Mouse (Mus musculus) hindbrain, embryonic 13.5 days (tissue): ENCODE results near the gene Ppfia4. TPM values are rescaled to one million over a fixed set of nuclear protein-coding genes. Genes with fewer than 3 reads are reported as not detected.

Source experiments
- ATAC-seq: fragments of 200-750 bp; cut with Nextera tagmentation; 2 replicates; pipeline ENCODE4 v1.8.0; 2017; ENCODE audit warnings: moderate TSS enrichment; ENCODE audit not compliant: low FRiP score
- H3K27ac ChIP-seq: fragments of 300-500 bp; sonication (generic); 2 replicates; pipeline ENCODE4 v1.5.1; 2015; ENCODE audit warnings: inconsistent platforms, mild to moderate bottlenecking, moderate library complexity
- H3K27me3 ChIP-seq: fragments of 300-500 bp; sonication (generic); 2 replicates; pipeline ENCODE4 v1.6.1; 2015; ENCODE audit warnings: mild to moderate bottlenecking, inconsistent platforms
- H3K36me3 ChIP-seq: fragments of 300-500 bp; sonication (generic); 2 replicates; pipeline ENCODE4 v1.6.1; 2015; ENCODE audit warnings: mild to moderate bottlenecking, inconsistent platforms
- H3K4me1 ChIP-seq: fragments of 300-500 bp; sonication (generic); replicated peaks from 2 replicates; pipeline ENCODE4 v1.6.1; 2015; ENCODE audit warnings: inconsistent platforms
- H3K4me2 ChIP-seq: fragments of 300-500 bp; sonication (generic); 2 replicates; pipeline ENCODE4 v1.6.1; 2015; ENCODE audit warnings: inconsistent platforms, mild to moderate bottlenecking, moderate library complexity
- H3K4me3 ChIP-seq: fragments of 300-500 bp; sonication (generic); 2 replicates; pipeline ENCODE4 v1.5.1; 2015; ENCODE audit warnings: mild to moderate bottlenecking, inconsistent platforms
- H3K9ac ChIP-seq: fragments of 300-500 bp; sonication (generic); 2 replicates; pipeline ENCODE4 v1.6.1; 2015; ENCODE audit warnings: mild to moderate bottlenecking, inconsistent platforms
- H3K9me3 ChIP-seq: fragments of 300-500 bp; sonication (generic); 2 replicates; pipeline ENCODE4 v1.6.1; 2016; ENCODE audit warnings: inconsistent platforms
- WGBS: fragments of 180-500 bp; shearing (Covaris S2); methylation state at CpG from one replicate; pipeline ENCODE4 v1.1.7; 2015; 5-methylcytosine and 5-hydroxymethylcytosine counted together
- polyA plus RNA-seq: library from polyadenylated mRNA; unstranded; fragments of >200 nt; fragmentation: Nextera tagmentation; extraction: Ambion mirVana; gene quantifications from 2 replicates; pipeline ENCODE4 v1.2.1, GENCODE M21; 2015

Gene Ppfia4
- polyA plus RNA-seq, 1 experiment from 2014 or later = 10.9 TPM

DNA sequence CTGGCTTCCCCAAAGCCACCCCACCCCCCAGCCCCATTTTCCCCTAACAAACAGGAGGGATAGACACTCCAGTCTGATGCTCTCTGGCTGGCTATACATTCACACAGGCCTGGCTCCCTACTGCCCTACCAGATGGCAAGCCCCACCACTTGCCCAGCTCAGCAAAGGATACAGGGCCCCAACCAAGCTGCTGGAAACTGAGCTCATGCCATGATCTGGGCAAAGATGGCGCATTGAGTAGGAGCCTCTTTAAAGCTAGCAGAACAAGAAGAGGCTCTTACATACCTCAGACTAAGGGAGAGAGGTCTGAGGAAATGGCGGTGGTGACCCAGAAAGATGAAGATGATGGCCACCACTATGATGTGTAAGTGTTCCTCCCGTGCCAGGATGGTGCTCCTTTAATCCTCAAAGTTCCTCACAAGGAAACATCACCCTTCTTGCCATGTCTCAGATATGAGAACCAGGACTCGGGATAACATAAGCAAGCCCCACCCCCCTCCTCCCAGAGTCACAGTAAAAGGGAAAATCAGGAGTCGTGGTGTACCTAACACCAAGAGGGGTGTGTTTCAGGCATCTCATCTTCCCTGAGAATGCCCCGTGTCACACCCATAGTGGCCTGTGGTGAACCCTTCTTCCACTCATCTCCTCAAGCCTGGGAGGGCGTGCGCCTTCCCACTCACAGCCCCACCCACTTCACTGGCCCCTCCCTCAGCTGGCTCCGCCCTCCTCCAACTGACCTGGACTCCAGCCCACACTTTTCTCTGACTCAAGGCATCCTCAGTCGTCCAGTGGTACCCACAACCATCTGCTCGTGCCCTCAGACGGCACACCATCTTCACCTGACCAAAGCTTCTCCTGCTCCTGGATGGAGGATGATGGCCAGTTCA is 3.4 kb upstream of the Ppfia4 start:
- no peak overlapping the region for H3K27ac ChIP-seq
- 90% methylated on average over 12 of the region's 12 CpGs for WGBS
- ATAC-seq = no peak
- H3K27me3 ChIP-seq = no peaks in the 10 kb centered on the region
- H3K4me3 ChIP-seq = no peak overlapping the region
- H3K4me2 ChIP-seq = no peak overlapping the region
- H3K36me3 ChIP-seq = no peaks in the 10 kb centered on the region
- H3K4me1 ChIP-seq = peaks cover 19% of the 10 kb centered on the region
- H3K9ac ChIP-seq = no peak overlapping the region
- no peaks in the 10 kb centered on the region for H3K9me3 ChIP-seq

DNA sequence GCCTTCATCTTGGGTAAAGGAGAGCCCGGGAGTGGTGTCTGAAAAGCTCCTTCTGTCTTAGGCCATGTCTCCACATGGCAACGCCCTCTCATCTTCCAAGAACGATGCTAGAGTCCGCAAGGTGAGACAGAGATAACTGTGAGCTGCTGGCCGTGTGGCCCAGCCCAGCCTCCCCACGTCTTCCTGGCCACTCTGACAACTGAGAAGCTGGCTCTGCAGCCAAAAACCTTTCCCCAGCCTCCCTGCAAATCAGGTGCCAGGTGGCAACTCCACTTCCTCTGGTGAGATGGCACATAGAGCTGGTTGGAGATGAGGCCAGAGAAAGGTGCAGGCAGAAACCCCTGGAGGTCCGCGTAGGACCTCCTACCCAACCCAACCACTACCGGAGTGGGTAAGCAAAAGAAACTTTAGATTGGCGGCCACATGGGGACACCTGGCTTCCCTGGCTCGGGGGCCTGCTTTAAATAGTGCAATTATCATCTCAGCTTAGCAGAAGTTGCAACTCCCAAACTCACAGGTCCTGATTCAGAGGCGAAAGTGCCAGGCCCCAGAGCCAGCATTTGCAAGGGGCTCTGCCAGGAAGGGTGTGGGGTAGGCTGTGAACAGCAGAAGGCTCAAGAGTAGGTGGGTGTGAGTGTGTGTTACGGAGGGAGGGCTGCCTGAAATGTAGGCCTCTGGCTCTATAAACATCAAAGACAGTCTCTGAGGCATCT is 2.6 kb upstream of the Ppfia4 start:
- H3K27ac ChIP-seq = no peak overlapping the region
- ATAC-seq = no peak
- no peaks in the 10 kb centered on the region for H3K9me3 ChIP-seq
- no peak overlapping the region for H3K9ac ChIP-seq
- peaks cover 19% of the 10 kb centered on the region for H3K4me1 ChIP-seq
- no peaks in the 10 kb centered on the region for H3K36me3 ChIP-seq
- H3K4me2 ChIP-seq = no peak overlapping the region
- 80% methylated on average over 13 of the region's 13 CpGs for WGBS
- no peaks in the 10 kb centered on the region for H3K27me3 ChIP-seq
- H3K4me3 ChIP-seq = no peak overlapping the region

DNA sequence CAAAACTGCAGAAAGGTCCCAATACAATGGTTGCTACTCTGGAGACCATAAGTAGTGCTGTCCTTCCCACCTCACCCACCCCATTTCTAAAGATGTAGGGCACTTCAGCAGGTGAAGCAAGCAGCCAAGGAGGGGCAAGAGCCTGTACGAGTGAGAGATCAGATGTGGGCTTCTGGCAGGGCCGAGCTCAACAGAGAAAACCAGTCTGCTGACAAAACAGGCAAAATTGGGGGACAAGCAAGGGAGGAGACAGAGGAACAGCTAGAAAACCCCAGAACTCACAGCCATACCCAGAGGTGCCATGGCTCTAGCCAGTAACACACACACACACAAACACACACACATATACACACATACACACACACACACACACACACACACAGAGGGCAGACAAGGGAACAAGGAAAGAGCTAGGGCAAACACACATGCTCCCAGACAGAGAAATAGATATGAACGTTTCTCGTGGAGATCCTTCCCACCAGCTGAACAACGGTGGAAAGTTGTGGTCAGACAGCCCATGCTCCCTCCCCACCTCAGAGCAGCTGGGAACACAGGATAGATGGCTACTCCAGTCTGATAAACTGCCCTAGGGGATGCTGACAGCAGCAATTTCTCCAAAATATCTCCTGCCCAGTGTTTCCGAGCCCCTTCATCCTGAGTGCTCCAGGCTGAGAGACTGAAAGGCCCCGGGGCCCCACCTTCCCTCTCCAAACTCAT is 1.5 kb upstream of the Ppfia4 start:
- H3K9ac ChIP-seq = no peak overlapping the region
- no peaks in the 10 kb centered on the region for H3K27me3 ChIP-seq
- no peak overlapping the region for H3K4me3 ChIP-seq
- peaks cover 19% of the 10 kb centered on the region for H3K4me1 ChIP-seq
- H3K27ac ChIP-seq = no peak overlapping the region
- H3K36me3 ChIP-seq = no peaks in the 10 kb centered on the region
- ATAC-seq = no peak
- H3K9me3 ChIP-seq = no peaks in the 10 kb centered on the region
- WGBS = 80% methylated on average over 7 of the region's 7 CpGs
- H3K4me2 ChIP-seq = no peak overlapping the region

DNA sequence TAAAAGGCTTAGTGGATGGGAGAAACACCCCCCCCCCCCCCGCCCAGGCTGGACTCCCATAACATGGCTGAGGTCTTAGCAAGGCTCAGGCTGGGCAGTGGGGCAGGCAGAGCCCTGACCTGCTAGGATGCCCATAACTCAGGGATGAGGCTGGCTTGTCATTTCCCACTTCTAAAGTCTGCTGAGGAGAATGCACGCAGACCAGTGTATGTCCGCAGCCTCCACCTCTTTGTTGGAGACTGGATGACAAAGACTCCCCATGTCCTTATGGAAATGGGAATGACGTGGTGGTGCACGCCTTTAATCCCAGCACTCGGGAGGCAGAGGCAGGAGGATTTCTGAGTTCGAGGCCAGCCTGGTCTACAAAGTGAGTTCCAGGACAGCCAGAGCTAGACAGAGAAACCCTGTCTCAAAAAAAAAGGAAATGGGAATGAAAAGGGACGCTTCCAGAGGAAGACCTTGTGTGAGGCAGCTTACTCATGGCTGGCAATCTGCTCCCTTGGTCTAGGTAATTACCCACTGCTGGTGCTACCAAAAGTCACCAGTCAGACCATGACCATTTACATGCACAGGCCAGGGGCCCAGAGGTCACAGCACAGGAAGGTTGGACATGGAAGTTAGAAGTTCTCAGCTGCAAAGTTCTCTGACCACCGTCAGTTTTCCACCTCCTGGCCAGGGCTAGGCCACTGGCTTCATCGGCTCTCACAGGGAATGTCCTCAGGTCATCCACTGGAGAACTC is 813 bp upstream of the Ppfia4 start:
- no peak overlapping the region for H3K4me3 ChIP-seq
- no peaks in the 10 kb centered on the region for H3K9me3 ChIP-seq
- ATAC-seq = no peak
- H3K36me3 ChIP-seq = no peaks in the 10 kb centered on the region
- peaks cover 19% of the 10 kb centered on the region for H3K4me1 ChIP-seq
- H3K27me3 ChIP-seq = no peaks in the 10 kb centered on the region
- 83% methylated on average over 10 of the region's 10 CpGs for WGBS
- H3K9ac ChIP-seq = no peak overlapping the region
- no peak overlapping the region for H3K27ac ChIP-seq
- no peak overlapping the region for H3K4me2 ChIP-seq

DNA sequence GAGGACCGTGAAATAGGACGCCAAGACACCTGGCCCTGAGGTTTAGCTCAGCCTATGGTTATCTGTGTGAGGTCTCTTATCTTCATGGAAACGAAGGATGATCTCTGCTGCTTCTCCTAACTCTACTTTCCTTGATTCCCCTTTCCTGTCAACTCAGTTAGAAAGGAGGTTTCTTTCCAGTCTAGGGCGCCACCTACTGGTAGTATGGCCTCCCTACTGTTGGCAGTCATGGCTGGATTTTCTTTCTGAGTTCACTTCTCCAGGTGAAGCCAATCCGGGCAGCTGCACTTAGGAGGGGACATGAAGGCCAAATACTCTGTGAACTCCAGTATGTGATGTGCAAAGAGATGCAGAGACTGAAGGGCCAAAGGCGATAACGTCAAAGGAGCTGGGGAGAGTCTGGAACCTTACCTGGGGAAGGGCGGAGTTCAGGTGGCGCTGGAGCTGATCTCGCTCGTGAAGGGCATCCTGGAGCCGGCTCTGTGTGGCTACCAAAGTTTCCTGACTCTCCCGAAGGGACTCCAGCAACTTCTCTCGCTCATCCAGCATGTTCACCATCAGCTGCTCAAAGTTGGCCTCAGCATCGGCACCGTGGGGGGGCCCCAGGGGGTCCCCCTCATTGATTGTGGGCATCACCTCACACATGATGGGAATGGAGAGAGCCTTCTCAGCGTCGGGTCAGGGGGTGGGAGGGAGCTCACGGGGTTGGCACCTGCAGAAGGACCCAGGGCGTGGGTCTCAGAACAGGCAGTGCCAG is 671 bp downstream of the Ppfia4 start:
- 0 out of 2 replicates have a peak, but pooled peaks have one; percentile 23 for ATAC-seq
- 62% methylated on average over 20 of the region's 20 CpGs for WGBS
- H3K9me3 ChIP-seq = no peaks in the 10 kb centered on the region
- no peak overlapping the region for H3K9ac ChIP-seq
- no peak overlapping the region for H3K4me2 ChIP-seq
- H3K27me3 ChIP-seq = no peaks in the 10 kb centered on the region
- H3K36me3 ChIP-seq = 0 out of 2 replicates have a peak, but pooled peaks cover 2% of the 10 kb centered on the region
- H3K4me3 ChIP-seq = no peak overlapping the region
- H3K4me1 ChIP-seq = peaks cover 31% of the 10 kb centered on the region
- H3K27ac ChIP-seq = no peak overlapping the region

DNA sequence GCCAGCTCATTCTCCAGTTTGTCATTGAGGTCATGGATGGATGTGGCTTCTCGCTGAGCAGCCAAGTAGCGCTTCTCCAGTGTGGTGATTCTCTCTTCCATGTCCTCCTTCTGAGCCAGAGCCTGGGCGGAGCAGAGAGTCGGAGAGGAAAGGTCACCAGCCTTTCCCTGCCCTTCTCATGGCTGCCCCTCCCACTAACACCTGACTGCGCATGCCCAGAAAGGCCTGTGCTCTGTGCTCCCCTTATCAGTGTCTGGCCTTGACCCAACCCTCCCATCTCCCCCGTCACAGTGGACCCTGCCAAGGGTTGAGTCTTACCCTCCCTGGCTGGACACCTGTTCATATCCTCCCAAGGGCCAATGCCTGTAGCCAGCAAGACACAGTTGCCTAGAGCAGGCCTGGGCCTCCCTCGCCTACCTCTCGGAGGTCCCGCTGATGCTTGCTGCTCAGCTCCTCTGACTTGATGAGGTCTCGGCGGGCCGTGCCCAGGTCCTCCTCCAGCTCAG is 5.8 kb downstream of the Ppfia4 start:
- H3K4me2 ChIP-seq = no peak overlapping the region

DNA sequence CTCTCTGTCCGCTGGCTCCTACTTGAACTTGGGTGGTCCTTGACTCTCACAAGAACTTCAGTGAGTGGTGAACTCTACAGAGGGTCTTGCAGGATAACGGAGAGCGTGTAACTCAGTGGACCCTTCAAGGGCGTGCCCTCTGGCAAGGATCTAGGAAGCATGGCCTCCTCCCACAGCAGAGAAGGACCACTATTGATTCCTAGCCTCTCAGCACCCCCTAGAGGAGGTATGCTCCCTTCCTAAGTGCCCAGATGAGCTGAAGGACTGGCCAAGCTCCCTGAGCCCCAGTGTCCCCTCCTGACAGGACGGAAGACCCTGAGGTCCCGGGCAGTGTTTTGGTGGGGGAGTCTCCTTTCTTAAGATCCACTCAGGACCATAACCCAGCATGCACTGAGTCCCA is 10.1 kb downstream of the Ppfia4 start:
- 91% methylated on average over 6 of the region's 6 CpGs for WGBS
- Histone ChIP-seq H3K9me3 (no peaks in the 10 kb centered on the region), H3K4me3 (no peak overlapping the region), H3K27ac (no peak overlapping the region), H3K9ac (no peak overlapping the region), H3K36me3 (peaks cover 23% of the 10 kb centered on the region; the same call in 1 of the 2 replicates), H3K4me2 (no peak overlapping the region), H3K4me1 (peaks cover 31% of the 10 kb centered on the region), H3K27me3 (no peaks in the 10 kb centered on the region)
- no peak for ATAC-seq

More for the DNA sequence above, 5.8 kb downstream of the Ppfia4 start:
- Histone ChIP-seq H3K9ac (no peak overlapping the region), H3K4me1 (peaks cover 12% of the 10 kb centered on the region; the same call in 1 of the 2 replicates), H3K27me3 (no peaks in the 10 kb centered on the region), H3K27ac (no peak overlapping the region), H3K36me3 (peaks cover 21% of the 10 kb centered on the region; the same call in 1 of the 2 replicates), H3K9me3 (no peaks in the 10 kb centered on the region), H3K4me3 (no peak overlapping the region)
- no peak for ATAC-seq
- WGBS = 96% methylated on average over 12 of the region's 12 CpGs

DNA sequence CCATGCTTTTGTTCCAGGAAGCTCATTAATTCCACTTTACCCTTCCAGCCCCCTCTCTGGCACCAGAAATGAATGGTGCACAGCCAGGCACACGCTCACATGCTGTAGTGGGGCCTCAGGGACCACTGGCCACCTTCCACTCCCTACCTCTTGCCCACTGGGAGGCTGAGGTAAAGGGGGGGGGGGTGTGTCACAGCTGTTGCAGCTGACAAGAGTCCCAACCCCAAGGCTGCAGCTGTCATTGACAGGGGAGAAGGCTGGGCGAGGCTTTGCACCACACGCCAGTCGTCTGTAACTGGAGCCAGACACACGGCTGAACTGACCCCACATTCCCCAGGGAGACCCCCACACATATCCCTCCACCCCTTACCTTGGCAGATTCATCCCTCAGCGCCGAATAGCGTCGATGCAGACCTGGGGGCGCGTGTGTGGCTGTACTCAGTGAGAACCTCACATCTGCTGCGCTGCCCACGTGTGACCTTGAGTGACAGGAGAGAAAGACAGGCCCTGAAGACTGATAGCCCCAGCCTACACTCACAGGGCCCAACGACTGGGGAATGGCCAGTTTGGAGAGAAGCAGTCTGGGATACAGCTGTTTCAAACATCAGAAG is 11.9 kb downstream of the Ppfia4 start:
- H3K9ac ChIP-seq = 0 out of 2 replicates have a peak overlapping the region, but pooled peaks have one; percentile 43
- no peaks in the 10 kb centered on the region for H3K9me3 ChIP-seq
- peak overlapping the region; percentile 62 for H3K27ac ChIP-seq
- ATAC-seq = peak; percentile 58
- 50% methylated on average over 14 of the region's 14 CpGs for WGBS
- peaks cover 26% of the 10 kb centered on the region for H3K4me1 ChIP-seq
- H3K36me3 ChIP-seq = peaks cover 26% of the 10 kb centered on the region
- no peaks in the 10 kb centered on the region for H3K27me3 ChIP-seq
- H3K4me3 ChIP-seq = no peak overlapping the region
- no peak overlapping the region for H3K4me2 ChIP-seq

DNA sequence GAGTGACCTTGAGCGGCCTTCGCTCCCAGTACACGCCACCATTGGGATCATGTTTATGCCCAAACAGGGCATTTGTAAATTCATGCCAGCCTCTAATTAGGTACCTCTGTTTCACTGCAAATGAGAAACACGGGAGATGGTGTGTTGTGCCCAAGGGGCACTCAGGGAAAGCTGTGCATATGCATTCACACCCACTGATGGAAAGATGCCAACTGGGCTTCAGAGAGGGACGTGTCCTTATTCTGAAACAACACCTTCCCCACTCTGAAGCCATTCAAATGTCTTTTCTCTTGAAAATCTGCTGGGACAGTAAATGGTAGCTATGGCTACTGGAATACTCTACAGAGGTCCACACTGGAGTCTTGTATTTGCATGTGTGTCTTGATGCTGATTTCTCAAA is 14.5 kb downstream of the Ppfia4 start:
- Histone ChIP-seq H3K9me3 (no peaks in the 10 kb centered on the region), H3K4me3 (no peak overlapping the region), H3K9ac (no peak overlapping the region), H3K27ac (no peak overlapping the region), H3K4me1 (peaks cover 26% of the 10 kb centered on the region), H3K36me3 (peaks cover 22% of the 10 kb centered on the region), H3K27me3 (no peaks in the 10 kb centered on the region), H3K4me2 (no peak overlapping the region)
- ATAC-seq = no peak
- 79% methylated on average over 5 of the region's 5 CpGs for WGBS

DNA sequence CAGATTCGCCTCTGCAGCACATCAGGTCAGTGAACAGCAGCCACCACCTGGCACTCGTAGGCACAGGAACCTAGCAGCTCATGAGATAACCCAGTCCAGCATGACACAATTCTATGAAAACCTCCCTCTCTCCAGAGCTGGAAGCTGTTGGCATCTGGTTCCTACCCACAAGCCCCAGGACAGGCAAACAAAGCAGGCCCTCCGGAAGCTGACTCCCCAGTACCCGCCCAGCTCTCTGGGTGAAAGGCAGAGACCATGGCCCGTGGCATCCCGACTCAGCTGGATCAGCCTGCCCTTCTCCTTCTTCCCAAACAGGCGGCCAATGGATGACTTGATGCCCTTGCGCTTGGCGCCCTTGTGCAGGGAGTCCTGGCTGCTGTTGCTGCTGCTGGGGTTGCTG is 16.4 kb downstream of the Ppfia4 start:
- ATAC-seq = no peak
- H3K9me3 ChIP-seq = no peaks in the 10 kb centered on the region
- H3K9ac ChIP-seq = no peak overlapping the region
- 91% methylated on average over 9 of the region's 9 CpGs for WGBS
- H3K36me3 ChIP-seq = peaks cover 31% of the 10 kb centered on the region
- no peak overlapping the region for H3K4me3 ChIP-seq
- 0 out of 2 replicates have a peak, but pooled peaks cover 5% of the 10 kb centered on the region for H3K27me3 ChIP-seq
- no peak overlapping the region for H3K4me2 ChIP-seq
- peaks cover 24% of the 10 kb centered on the region for H3K4me1 ChIP-seq
- no peak overlapping the region for H3K27ac ChIP-seq

DNA sequence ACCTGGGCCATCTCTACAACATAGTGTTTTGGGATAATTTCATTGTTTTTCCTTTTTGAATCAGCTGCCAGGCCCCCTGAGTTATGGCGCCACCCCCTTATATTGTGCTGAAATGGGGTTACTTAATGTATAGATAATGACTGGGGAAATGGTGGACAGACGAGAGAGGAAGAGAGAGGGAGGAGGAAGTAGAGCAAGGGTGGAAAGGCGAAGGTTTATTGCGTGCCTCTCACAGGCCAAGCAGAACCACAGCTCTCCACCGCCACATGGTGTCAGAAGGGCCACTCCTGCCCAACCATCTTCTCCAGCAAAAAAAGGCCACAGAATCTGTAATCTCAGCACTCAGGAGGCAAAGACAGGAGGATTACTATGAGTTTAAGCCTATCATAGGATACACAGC is 17.5 kb downstream of the Ppfia4 start:
- no peak for ATAC-seq
- Histone ChIP-seq H3K4me2 (no peak overlapping the region), H3K27me3 (0 out of 2 replicates have a peak, but pooled peaks cover 5% of the 10 kb centered on the region), H3K27ac (no peak overlapping the region), H3K9ac (no peak overlapping the region), H3K9me3 (no peaks in the 10 kb centered on the region), H3K36me3 (peaks cover 35% of the 10 kb centered on the region), H3K4me1 (peaks cover 12% of the 10 kb centered on the region), H3K4me3 (no peak overlapping the region)
- WGBS = 90% methylated on average over 5 of the region's 5 CpGs
